Mouse (Mus musculus) G1E-ER4 (cell line): ENCODE data around the gene Sox6. TPM values are rescaled to one million over a fixed set of nuclear protein-coding genes. Genes with fewer than 3 reads are reported as not detected.
A peak's percentile ranks its signal among the peaks of the same experiment; 100 is the strongest.

Source experiments
- GATA1 ChIP-seq: IDR thresholded peaks from one replicate; pipeline ENCODE4 v1.8.0; 2012; ENCODE audit warnings: low read length, inconsistent platforms
- polyA plus RNA-seq: library from polyadenylated mRNA; stranded (reverse); fragments of >175 nt; gene quantifications from 2 replicates; pipeline ENCODE4 v1.2.3, GENCODE M21; 2012

Gene Sox6
- polyA plus RNA-seq, 1 experiment = 1.5 TPM

- no peak for TF ChIP-seq GATA1
Measured at GRCm38 (mm10) chr7:115625956-115626355, 412.6 kb downstream of the Sox6 start.

DNA sequence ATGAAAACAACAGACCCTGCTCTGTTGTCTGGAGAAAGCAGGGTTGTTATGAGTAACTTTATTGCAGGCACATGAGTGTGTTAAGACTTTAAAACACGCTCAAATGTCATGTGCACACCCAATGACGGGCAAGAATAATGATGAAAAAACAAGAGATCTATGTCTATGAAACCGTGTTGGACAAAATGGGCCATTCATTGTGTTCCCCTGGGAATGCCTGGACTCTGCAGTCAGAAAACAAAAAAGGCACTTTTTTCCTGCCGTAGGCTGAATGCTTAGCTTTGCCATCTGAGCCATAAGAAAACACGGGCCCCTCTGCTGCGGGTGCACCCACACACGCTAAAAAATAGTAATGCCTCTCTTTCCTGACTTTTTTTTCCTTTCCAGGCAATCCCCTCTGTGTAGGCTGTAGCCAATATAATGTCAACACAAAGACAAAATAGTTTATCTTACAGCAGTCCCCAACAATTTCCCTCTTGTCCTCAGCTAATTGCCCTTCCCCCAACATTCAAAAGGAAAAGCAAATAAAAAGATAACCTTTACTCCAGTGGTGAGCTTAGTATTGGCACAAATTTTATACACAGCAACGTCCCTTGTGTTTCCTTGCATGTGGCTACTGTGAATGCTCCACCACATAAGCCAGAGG is 413.6 kb downstream of the Sox6 start:
- no peak for TF ChIP-seq GATA1

DNA sequence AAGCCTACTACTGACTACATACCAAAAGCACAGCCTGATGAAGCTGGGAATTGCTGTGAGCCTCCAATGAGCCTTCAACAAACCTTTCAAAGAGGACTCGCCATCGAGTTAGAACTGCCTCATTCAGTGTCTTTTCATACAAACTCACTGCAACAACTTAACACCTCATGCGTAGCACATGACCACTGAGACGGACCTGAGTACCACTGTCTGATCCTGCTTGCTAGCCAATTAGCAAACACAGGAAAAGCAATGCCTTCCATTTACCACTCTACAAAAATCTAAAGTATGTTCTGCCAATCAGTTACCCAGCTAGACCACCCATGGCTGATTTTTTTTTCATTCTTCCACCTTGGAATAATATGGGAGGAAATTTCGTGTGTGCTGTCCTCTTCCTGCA is 414.1 kb downstream of the Sox6 start:
- TF ChIP-seq GATA1 = no peak

DNA sequence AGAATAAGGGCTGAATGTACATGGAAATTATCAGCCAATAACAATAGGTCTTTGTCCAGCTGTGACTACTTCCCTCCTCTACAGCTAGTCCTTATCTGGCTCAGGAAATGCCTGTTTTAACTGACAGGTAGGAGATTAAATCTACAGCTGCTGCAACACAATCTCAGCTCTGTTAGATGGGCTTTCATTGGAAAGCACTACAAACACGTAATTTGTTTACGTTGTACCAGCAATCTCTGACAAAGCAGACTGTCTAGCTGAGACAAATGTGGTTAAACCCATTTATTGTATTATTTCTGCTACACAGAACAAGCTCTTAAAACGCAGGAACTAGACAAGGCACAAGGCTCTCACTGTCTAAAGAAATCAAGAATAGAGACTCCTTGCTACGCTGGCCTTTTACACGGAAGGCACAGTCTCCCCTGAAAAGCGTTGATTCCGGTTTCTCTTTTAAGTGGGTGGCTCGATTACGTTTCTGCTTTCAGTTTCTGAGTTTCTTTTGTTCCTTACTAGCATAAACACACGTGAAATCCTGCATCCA is 422.8 kb downstream of the Sox6 start:
- no peak for TF ChIP-seq GATA1

DNA sequence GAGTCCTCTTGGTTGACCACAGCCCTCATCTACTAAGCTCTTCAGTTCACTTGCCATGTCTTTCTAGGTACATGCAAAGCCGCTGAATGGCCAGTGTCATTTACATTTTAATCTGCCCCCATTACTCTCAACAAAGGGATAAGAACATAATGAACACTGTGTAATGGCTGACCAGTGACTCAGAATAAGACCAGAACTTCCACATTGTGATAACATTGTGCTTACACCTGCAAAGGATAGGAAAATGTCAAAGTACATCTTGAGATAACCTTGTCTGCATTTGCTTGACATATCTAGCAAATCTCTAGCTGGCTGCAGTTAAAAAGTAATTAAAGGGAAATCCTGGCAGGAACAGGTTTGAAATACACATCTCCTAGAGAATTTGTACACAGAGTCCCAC is 431.1 kb downstream of the Sox6 start:
- no peak for TF ChIP-seq GATA1

GRCm38 (mm10) chr7:115604883-115605282 is 433.7 kb downstream of the Sox6 start:
- no peak for TF ChIP-seq GATA1

- no peak for TF ChIP-seq GATA1
Measured at GRCm38 (mm10) chr7:115597376-115597775, 441.2 kb downstream of the Sox6 start.

GRCm38 (mm10) chr7:115580461-115580860 is 458.1 kb downstream of the Sox6 start:
- TF ChIP-seq GATA1 = no peak

DNA sequence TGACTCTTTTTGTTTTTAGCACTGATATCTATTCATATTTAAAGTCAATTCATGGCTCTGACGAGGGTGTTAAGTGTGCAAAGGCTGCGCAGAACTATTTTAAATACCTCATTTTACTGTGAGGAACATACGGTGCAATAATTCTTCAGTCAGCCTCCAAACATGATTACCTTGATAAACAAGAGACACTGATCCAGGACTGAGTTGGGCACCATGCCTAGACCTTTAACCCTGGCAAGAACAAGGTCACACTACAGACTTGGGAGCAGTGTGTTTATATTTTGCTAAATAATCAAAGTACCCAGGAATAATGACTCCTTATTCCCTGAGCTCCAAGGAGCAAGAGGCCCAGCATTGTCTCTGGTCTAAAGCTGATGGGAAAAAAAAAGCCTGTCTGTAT is 458.8 kb downstream of the Sox6 start:
- no peak for TF ChIP-seq GATA1

DNA sequence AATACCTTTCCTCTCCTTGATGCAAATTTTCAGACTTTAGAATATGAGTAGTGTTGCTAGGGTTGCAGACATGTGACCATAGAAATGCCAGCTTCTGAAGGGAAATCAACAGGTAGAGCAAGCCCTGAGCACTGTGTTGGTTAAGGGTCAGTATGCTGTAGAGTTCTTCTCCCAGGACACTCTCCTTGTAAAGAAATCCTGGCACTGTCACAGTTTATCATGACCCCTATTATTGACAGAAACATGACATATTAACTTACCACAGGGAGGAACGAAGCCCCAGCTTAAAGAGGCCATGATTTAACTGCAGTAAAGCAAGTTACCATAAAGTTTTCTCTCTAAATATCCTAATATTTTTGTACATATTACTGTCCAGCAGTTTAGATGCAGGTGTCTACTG is 462.2 kb downstream of the Sox6 start:
- TF ChIP-seq GATA1 = no peak

DNA sequence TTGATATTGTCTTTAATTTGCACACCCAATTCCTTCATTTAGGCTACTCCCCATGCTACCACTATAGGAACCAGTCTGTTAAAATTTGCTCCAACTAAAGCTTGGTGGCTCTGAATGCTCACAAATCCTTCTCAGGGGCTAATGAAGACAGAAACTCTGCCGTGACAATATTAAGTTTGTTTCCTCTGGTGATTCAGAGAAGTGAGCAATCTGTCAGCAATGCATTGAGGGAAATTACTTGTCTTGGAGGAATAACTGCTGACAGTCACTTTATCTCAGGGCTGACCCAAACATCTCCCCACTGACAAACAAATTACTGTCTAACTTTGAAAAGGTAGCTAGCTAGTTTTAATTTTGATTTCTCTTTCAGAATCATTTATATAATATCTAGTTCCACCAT is 463.8 kb downstream of the Sox6 start:
- no peak for TF ChIP-seq GATA1

GRCm38 (mm10) chr7:115568821-115569240 is 469.8 kb downstream of the Sox6 start:
- TF ChIP-seq GATA1 = no peak

DNA sequence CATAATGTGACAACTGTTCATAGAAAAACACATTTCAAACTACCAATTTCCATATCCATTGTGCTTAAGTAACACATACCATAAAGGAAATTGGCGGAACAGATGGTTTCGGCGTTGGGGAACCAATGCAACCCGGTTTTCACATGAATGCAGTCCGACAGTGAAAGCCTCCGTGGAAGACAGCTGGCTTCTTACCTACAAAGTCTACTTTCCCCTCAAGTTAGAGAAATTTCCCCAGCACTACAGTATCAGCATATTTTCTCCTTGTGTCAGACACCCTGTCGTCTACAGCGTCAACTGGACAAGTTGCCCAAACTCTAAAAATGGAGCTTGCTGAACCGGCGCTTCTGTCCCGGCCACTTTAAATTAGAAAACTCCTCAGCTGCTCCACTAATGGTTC is 470.3 kb downstream of the Sox6 start:
- no peak for TF ChIP-seq GATA1

DNA sequence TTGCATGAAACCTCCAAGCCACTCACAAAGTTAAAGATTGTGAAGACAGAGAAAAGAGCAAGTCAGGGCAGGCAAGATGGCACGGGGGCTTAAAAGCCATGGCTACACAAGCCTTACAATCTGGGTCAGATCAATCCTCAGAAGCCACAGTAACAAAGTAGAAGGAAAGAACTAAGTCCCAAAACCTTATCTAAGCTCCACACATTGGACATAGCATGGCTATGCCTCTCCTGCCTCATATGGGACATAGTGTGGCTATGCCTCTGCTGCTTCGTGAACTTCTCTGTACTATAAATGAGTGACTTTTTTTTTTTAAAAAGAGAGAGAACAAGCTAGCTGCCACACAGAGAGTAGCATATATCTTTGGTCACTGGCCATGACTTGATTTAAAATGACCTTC is 471.8 kb downstream of the Sox6 start:
- no peak for TF ChIP-seq GATA1

DNA sequence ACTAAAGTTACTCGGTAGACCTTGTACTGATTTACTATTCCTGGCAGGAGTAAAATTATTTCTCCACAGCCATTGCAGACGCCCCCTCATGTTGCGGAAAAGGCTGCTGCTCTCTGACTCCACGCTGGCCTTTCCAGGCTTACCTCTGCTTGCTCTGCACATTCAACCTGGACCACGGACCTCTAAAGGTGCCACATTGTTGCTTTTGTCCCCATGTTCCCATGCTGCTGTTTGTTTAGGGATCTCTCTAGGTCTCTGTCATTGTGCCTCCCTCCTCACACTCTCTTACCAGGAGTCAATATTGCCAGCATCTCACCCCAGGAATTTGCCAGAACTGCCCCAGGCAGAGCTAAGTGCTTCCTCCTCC is 473.6 kb downstream of the Sox6 start:
- TF ChIP-seq GATA1 = no peak

- TF ChIP-seq GATA1 = no peak
Measured at GRCm38 (mm10) chr7:115564359-115565059, 474.1 kb downstream of the Sox6 start.

- no peak for TF ChIP-seq GATA1
Measured at GRCm38 (mm10) chr7:115556677-115557076, 481.9 kb downstream of the Sox6 start.

- peak; percentile 78 for TF ChIP-seq GATA1
Measured at GRCm38 (mm10) chr7:115550197-115550804, 488.3 kb downstream of the Sox6 start.
